Mouse (Mus musculus) spleen, adult 2 months (tissue): Measurements from ENCODE around the gene Il6ra.

Source experiments
- CTCF ChIP-seq: fragments of 200-500 bp; IDR thresholded peaks from 2 replicates; pipeline ENCODE4 v1.5.1; 2011; ENCODE audit warnings: mild to moderate bottlenecking, inconsistent platforms; ENCODE audit not compliant: insufficient read depth, insufficient read length, insufficient replicate concordance; ENCODE audit errors: extremely low read depth
- POLR2A ChIP-seq: fragments of 200-500 bp; IDR thresholded peaks from 2 replicates; pipeline ENCODE4 v1.6.1; 2011; ENCODE audit warnings: low read depth, low read length, inconsistent platforms

DNA sequence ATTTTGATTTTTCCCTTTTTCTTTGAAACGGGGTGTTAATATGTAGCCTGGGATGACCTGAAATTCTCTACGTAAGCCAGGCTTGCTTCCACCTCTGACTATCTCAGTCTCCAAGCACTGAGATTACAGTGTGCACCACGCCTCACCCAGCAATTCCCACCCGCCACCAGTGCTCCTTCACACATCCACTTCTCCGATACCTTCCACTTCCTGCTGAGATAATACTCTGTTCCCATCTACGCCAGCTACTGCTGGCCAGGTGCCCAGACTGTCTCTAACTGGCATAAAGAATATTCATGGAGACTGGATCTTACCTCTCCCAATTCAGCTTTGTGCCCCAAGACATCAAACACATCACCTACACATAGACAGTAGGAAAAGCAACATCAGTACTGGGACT lies 35.7 kb upstream of the Il6ra start:
- TF ChIP-seq POLR2A, result no peak
- TF ChIP-seq CTCF, result no peak
